Comparison of ENCODE assay signal across 16 mouse cellular contexts in the genomic region with DNA sequence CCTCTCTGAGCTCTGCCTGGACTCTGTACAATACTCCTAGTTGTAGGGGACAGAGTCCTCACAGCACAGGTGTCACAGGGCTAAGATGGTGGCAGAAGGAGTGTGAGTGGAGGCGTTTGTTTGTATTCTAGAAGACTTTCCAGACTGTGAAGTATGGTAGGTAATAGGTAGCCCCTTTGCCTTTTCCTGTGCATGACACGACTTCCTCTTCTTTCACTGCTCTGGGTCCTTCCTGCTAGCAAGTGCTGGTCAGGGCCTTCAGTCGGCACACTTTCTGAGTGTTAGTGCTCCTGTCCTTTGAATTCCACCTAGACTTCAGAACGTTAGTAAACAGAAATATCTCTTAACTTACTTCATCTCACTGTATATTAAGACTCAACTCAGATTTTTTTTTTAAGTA.
"Had no signal": no experiment of that assay in that cellular context is flagged by ENCODE, and none has a peak within 500 bp of the region (broad histone marks: within the 10 kb centered on the region; RNA-seq: fewer than 3 reads in every experiment).

No protein-coding gene starts in this region.

- ATAC-seq: liver, postnatal 0 days; lung, postnatal 0 days; midbrain, embryonic 13.5 days; midbrain, embryonic 15.5 days had no signal

- DNase-seq: liver, embryonic 13.5 days; liver, postnatal 0 days; lung, adult 2 months; lung, postnatal 14 days; lung, postnatal 36 days; retina, postnatal 1 day; right cerebral cortex, adult 18-20 months; right cerebral cortex, postnatal 25 days; right cerebral cortex, postnatal 4 days; spleen, adult 18-20 months; thymus, adult 18-20 months; thymus, postnatal 25 days; thymus, postnatal 4 days had no signal
